Mouse (Mus musculus) embryonic stem cell, embryonic (primary cell): ENCODE results near the gene Ccdc138.

Experiments used
- CTCF ChIA-PET, 4 experiments: fragments of 300-600 bp in 2 of 4; fragments of 350-600 bp in 2 of 4; sonication (Branson Sonifier 250); formaldehyde crosslinking; loops; one replicate each; lab custom pipeline; 2022; ENCODE audit warnings: inconsistent platforms in 2 of 4; lab: Charles Lee
- POLR2A ChIA-PET, 4 experiments: fragments of 300-600 bp in 2 of 4; fragments of 350-600 bp in 2 of 4; sonication (Branson Sonifier 250); formaldehyde crosslinking; loops; one replicate each; lab custom pipeline; 2022; ENCODE audit warnings: antibody characterized with exemption in 4 of 4, inconsistent platforms in 1 of 4; lab: Charles Lee

The Ccdc138 gene

DNA sequence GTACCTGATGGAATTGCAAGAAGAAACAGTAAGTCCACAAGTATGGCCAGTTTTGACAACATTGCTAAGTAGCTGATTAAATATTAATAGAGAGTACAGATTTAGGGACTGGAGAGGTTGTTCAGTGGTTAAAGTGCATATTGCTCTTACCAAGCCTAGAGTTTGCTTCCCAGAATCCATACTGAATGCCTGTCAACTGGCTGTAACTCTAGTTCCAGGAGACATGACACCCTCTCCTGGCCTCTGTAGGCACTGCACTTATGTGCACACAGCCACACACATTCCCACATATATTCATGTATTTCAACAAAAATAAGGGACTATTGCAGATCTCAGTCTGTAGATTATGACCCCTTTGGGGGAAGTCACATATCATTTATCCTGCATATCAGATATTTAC is 51.0 kb downstream of the Ccdc138 start:
- ChIA-PET POLR2A (no interaction called here), CTCF (no interaction called here)

DNA sequence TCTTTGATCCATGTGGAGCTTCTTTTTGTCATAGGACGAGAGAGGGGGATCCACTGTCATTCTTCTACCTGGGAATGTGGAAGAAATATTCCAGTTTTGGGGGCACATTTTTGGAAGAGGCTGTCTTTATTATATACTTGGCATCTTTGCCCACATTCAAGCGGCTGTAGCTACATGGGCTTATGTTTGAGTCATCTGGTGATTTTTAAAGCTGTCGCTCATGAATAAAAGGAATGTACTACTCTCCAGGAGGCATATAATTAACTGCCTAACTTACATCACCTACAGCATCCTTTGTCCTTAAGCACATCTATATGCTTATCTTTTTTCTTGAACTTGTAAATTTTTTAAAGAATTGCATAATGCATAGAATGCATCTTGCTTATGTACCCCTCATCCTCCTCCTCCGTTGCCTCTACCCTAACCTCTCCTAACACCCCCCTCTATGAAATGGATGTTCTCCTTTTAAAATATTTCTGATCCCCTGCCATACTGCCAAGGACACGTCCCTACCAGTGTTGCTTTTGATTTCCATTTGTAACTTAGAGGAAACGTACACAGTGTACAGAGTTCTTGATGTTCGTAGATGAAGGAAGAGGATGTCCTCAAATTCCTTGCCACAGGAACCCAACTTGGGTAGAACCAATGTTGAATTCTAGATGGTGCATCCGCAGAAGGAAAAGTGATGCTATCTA is 57.1 kb downstream of the Ccdc138 start:
- ChIA-PET POLR2A (no interaction called here), CTCF (no interaction called here)

DNA sequence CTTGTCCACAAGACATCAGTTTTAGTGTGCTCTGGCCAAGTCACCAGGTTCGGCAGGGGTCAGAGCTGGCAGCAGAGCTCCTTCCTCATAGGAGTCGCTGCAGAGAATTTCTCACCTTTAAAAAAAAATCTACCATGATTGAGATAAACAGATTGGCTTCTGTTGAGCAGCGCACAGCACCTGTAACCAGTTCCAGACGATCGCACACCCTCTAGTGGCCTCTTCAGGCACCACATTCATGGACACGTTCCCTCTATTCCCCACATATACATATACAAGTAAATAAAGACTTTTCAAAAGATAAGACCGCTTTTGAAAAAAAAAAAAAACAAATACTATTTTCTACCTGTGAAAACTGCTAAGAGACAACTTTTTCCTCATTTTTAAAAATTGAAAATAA is 61.4 kb downstream of the Ccdc138 start:
- POLR2A ChIA-PET, result interaction anchor here in 2 of 4 experiments (0.9 to 1.9 kb wide), 5 partner anchors 27 to 236 kb away, joined by 3 to 5 read pairs (median 3); partner anchors contain the start of gene Lims1 (in 1 of the 2)

GRCm38 (mm10) chr10:58559901-58560300 is 62.2 kb downstream of the Ccdc138 start:
- ChIA-PET POLR2A (interaction anchor here in 3 of 4 experiments (0.7 to 1.2 kb wide), 5 partner anchors 27 to 237 kb away, joined by 3 to 4 read pairs (median 3); partner anchors contain the start of genes Edar (in 1 of the 3) and Lims1 (in 1 of the 3)), CTCF (interaction anchor here in 2 of 4 experiments (0.6 to 1.9 kb wide), 8 partner anchors 19 to 252 kb away, joined by 3 to 6 read pairs (median 3); partner anchors contain the start of gene Edar (in 1 of the 2))

More for the DNA sequence above, 61.4 kb downstream of the Ccdc138 start:
- CTCF ChIA-PET, result interaction anchor here (0.5 to 1.9 kb wide), 8 partner anchors 18 to 120 kb away, joined by 3 to 11 read pairs (median 4); partner anchors contain the start of gene Edar (in 2 of the 4)

GRCm38 (mm10) chr10:58560521-58560920 is 62.8 kb downstream of the Ccdc138 start:
- ChIA-PET POLR2A (interaction anchor here in 2 of 4 experiments (1.0 to 1.2 kb wide), 3 partner anchors 60 to 238 kb away, joined by 3 to 4 read pairs (median 3); partner anchors contain the start of genes Edar (in 1 of the 2) and Lims1 (in 1 of the 2)), CTCF (interaction anchor here in 2 of 4 experiments (0.9 to 1.2 kb wide), 5 partner anchors 20 to 252 kb away, joined by 3 to 4 read pairs (median 3); no protein-coding TSS in a partner anchor)

DNA sequence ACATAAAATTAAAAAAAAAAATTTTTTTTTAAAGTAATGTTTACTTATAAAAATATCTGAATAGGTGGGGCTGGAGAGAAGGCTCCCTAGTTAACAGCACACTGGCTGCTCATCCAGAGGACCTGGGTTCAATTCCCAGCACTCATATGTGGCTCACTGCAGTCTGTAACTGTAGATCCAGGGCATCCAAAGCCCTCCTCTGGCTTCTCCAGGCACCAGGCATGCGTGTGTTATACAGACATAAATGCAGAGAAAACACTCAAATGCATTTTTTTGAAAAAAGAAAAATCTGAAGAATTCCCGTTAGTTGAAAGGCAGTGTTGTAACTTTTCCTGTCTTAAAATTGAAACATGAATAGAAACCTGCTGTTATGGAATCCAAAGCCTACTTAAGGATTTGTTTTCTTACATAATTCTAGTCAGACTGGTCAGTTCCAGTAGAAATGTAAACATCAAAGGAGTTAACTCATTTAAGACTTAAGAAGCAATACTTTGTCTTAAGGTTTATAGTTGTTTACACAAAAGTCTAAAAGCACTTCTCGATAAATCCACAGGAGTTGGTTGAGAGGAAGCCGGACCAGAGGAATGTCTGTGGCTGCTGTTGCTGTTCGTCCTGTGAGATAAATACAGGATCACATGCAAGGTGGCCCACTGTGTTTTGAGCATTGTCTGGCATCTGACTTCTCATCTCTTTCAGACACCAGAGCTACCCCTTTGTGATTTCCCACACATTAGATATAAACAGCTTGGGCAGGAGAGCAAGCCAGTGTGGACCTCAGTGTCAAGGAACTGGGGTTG is 87.9 kb downstream of the Ccdc138 start:
- POLR2A ChIA-PET, result no interaction called here
- CTCF ChIA-PET, result no interaction called here

DNA sequence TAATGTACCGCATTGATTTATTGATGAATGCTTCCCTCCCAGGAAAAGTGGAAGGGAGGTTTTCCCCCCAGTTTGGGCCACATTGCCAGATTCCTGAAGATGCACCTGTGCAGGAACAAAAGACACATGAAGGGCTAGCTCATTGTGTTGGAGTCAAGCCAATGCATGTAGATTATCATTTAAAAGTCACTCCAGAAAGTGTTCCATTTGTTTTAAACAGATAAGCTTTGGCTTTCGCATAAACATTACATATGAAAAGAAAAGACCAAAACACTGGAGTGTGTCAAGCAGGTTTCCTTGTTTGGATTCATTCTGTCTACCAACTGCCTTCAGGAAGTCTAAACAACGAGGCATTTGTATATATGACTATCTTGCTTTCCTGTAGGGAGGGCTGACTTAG is 96.7 kb downstream of the Ccdc138 start:
- CTCF ChIA-PET, result interaction anchor here in 1 of 4 experiments (0.5 kb wide), 1 partner anchor 84 kb away, joined by 3 read pairs; no protein-coding TSS in a partner anchor
- POLR2A ChIA-PET, result no interaction called here

- CTCF ChIA-PET, result no interaction called here
Measured at GRCm38 (mm10) chr10:58595197-58595596, 97.4 kb downstream of the Ccdc138 start.

GRCm38 (mm10) chr10:58595821-58596220 is 98.1 kb downstream of the Ccdc138 start:
- ChIA-PET CTCF (no interaction called here), POLR2A (no interaction called here)

More at GRCm38 (mm10) chr10:58595197-58595596, 97.4 kb downstream of the Ccdc138 start:
- POLR2A ChIA-PET, result no interaction called here

DNA sequence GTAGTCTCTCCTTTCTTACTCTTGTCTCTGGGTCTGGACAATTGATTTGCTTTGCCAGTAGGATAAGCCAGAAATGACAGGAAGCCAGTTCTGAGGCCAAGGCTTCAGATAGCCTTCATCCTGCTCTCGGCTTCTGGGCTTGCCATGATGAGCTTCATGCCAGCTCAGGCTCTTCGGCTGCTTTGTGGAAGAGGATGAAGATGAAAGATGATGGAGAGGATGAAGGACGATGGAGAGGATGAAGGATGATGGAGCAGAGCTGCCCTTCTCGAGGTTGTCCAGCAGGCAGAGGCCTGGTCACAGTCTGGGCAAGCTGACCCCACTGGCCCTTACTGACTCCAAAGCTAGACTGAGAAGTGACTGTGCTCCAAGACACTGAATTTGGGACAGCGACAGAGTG is 102.4 kb downstream of the Ccdc138 start:
- ChIA-PET CTCF (interaction anchor here in 1 of 4 experiments (1.0 kb wide), 1 partner anchor 73 kb away, joined by 4 read pairs; no protein-coding TSS in a partner anchor), POLR2A (no interaction called here)

DNA sequence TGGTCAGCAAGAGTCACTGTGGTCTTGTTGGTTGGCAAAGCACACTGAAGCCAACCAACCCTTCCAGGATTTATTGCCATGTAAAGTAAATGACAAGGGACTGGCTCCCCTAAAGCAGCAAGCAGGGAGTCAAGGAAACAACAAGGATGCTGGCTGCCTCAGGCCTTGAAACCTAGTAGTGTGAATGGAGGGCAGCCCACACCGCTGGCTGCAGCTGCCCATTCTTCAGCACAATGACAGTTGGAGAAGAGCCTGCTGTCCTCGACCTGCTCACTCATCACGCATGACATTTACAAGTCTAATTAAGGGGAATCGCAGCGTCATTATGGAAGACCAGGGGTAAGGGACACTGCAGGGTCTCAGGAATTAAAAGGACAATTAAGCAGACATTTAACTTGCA is 103.2 kb downstream of the Ccdc138 start:
- POLR2A ChIA-PET, result no interaction called here
- CTCF ChIA-PET, result interaction anchor here in 2 of 4 experiments (0.6 to 1.1 kb wide), 2 partner anchors 26 to 1217 kb away, joined by 4 to 5 read pairs; no protein-coding TSS in a partner anchor

DNA sequence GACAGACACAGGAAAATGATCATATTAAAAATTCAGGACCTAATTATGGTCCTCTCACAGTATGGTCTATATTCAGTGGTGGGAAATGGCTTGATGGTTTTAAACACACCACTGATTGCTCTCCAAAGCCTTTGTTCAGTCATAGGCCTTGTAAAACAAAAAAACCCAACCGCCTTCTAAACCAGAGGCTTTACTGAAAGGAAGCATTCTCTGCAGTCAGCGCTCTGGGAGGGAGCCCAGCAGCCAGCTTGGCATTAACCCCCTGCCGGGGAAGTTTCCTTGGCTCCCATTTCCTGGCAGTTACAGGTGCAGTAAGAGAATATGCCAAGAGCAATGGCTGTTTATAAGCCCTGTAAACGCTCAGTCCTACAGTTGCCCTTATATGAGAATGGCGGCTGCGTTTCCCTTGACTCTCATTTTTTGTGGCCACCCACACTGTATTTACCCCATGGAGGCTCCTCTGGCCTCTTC is 103.7 kb downstream of the Ccdc138 start:
- POLR2A ChIA-PET, result no interaction called here
- CTCF ChIA-PET, result interaction anchor here in 1 of 4 experiments (1.1 kb wide), 1 partner anchor 26 kb away, joined by 4 read pairs; no protein-coding TSS in a partner anchor

DNA sequence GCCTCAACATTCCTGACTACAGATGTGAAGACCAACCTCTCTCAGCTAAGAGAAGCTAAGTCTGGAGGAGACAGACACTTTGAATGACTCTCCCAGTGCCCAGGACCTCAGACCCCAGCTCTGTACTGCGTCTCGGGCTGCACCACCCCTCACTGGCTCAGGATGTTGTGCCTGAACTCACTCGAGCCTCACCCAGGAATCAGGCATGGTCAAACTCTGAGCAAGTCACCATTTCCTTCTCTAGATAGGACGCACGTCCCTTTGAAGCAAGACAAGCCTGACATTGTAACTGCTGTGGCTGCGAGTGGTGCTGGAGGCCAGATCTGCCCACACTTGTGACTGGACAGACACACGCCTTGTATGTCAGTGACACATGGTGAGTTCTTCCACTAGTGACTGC is 104.2 kb downstream of the Ccdc138 start:
- POLR2A ChIA-PET, result no interaction called here
- CTCF ChIA-PET, result no interaction called here

DNA sequence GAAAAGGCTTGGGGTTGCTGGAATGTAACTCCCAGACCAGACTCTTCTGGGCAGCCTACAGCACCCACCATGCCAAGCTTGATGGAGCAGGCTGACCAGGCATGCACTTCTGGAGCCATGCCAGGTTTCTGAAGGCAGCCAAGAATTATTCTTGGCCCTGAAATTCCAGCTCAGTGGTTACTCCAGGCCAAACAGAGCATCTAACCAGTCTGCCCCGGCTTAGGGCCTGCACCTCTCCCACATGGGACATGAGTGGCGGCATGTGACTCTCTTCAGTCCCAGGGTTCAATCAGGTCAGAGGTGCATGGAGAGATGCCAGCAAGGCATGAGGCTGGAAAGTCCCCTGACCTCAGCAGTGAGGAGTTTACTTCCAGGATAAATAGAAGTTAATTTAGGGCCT is 107.0 kb downstream of the Ccdc138 start:
- CTCF ChIA-PET, result no interaction called here
- POLR2A ChIA-PET, result interaction anchor here in 1 of 4 experiments (0.7 kb wide), 1 partner anchor 17 kb away, joined by 3 read pairs; no protein-coding TSS in a partner anchor

GRCm38 (mm10) chr10:58606356-58606755 is 108.6 kb downstream of the Ccdc138 start:
- CTCF ChIA-PET, result no interaction called here
- POLR2A ChIA-PET, result no interaction called here

GRCm38 (mm10) chr10:58608858-58609257 is 111.1 kb downstream of the Ccdc138 start:
- CTCF ChIA-PET, result no interaction called here
- POLR2A ChIA-PET, result no interaction called here

DNA sequence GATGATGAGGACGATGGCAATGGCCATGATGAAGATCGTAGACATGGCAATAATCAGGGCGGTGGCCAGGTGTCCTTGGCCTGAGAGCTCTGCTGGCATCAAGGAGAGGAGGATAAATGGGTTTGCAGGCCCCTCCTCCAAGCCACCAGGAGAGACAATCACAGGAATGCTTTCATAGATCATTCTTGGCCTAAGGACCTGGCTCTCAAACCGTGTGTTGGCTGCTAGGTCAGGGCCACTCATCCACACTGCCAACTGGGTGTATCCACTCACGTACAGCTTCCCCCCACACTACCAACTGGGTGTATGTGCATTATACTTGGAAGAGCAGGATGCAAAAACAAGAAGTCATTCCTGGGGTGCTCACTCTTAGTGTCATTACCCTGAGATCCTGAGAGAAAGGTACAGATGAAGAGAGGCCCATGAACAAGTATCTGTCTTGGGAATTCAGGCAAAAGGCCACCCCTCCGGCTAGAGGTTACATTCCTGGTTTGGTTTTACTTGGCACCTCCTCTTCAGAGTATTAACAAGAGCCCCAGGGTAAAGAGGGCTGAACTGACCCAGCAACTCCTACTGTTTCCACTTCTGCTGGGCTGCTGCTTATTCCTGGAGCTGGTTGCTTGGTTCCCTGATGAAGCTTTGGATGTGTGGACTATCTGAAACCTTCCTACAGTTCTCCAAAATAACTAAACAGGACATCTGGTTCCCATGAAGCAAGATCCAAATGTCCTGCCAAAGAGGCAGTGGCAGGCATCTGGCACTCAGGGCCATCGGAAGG is 112.9 kb downstream of the Ccdc138 start:
- POLR2A ChIA-PET, result no interaction called here
- CTCF ChIA-PET, result no interaction called here

DNA sequence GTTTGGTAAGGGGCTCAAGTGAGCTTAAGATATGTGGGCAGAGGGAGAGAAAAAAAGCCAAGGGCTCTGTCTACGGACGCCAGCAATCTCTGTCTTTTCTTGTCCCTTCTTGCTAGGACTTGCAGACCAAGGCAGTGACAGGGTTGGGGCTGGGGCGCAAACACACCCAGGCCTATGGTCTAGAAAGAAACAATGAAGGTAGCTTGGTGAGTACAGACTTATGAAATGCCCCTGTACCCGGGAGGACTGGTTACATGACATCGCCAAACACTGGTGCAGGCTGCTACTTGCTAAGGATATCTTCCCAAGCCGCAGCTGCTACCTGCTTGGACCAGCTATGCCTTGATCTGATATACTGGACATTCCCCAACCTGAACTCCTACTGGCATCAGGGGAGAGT is 116.9 kb downstream of the Ccdc138 start:
- ChIA-PET CTCF (no interaction called here), POLR2A (interaction anchor here in 1 of 4 experiments (0.7 kb wide), 1 partner anchor 17 kb away, joined by 4 read pairs; no protein-coding TSS in a partner anchor)
